Mouse (Mus musculus) lung, postnatal 0 days (tissue): ENCODE measurements around the gene Sertad4. TPM values are rescaled to one million over a fixed set of nuclear protein-coding genes. Genes with fewer than 3 reads are reported as not detected.

ENCODE experiments used
- ATAC-seq: fragments of 200-750 bp; cut with Nextera tagmentation; 2 replicates; pipeline ENCODE4 v1.8.0; 2017; ENCODE audit warnings: moderate library complexity
- DNase-seq: peaks from one replicate; pipeline ENCODE4 v3.0.0-alpha.2; 2016; ENCODE audit warnings: low spot score
- H3K27ac ChIP-seq: fragments of 300-500 bp; sonication (generic); 2 replicates; pipeline ENCODE4 v1.5.1; 2014; ENCODE audit warnings: antibody characterized with exemption, mild to moderate bottlenecking, low read length, mixed read lengths
- H3K27me3 ChIP-seq: fragments of 300-500 bp; sonication (generic); replicated peaks from 2 replicates; pipeline ENCODE4 v1.6.1; 2014; ENCODE audit warnings: low read length, mixed read lengths; ENCODE audit not compliant: insufficient read depth
- H3K36me3 ChIP-seq: fragments of 300-500 bp; sonication (generic); 2 replicates; pipeline ENCODE4 v1.6.1; 2014; ENCODE audit warnings: low read length, mixed read lengths; ENCODE audit not compliant: insufficient read depth
- H3K4me1 ChIP-seq: fragments of 300-500 bp; sonication (generic); 2 replicates; pipeline ENCODE4 v1.6.1; 2014; ENCODE audit warnings: antibody characterized with exemption, low read depth, low read length, mixed read lengths; ENCODE audit not compliant: insufficient read depth
- H3K4me2 ChIP-seq: fragments of 300-500 bp; sonication (generic); replicated peaks from 2 replicates; pipeline ENCODE4 v1.6.1; 2014; ENCODE audit warnings: low read depth, mild to moderate bottlenecking, low read length, moderate library complexity, mixed read lengths
- H3K4me3 ChIP-seq: fragments of 300-500 bp; sonication (generic); 2 replicates; pipeline ENCODE4 v1.5.1; 2014; ENCODE audit warnings: low read depth, low read length
- H3K9ac ChIP-seq: fragments of 300-500 bp; sonication (generic); replicated peaks from 2 replicates; pipeline ENCODE4 v1.6.1; 2014; ENCODE audit warnings: low read depth, mild to moderate bottlenecking
- H3K9me3 ChIP-seq: fragments of 300-500 bp; sonication (generic); 2 replicates; pipeline ENCODE4 v1.6.1; 2016; ENCODE audit warnings: low read length, mixed read lengths
- CTCF ChIP-seq: IDR thresholded peaks from 2 replicates; pipeline ENCODE4 v1.5.1; 2016; ENCODE audit warnings: antibody characterized with exemption, mild to moderate bottlenecking
- EP300 ChIP-seq: IDR thresholded peaks from 2 replicates; pipeline ENCODE4 v1.6.1; 2016; ENCODE audit warnings: antibody characterized with exemption, mild to moderate bottlenecking, control low read depth
- WGBS: fragments of 180-500 bp; shearing (Covaris S2); extraction: QIAGEN DNeasy Blood & Tissue Kit; methylation state at CpG from one replicate; pipeline ENCODE4 v1.1.7; 2014; 5-methylcytosine and 5-hydroxymethylcytosine counted together
- polyA plus RNA-seq: library from polyadenylated mRNA; unstranded; fragments of >200 nt; fragmentation: Nextera tagmentation; extraction: Ambion mirVana; gene quantifications from 2 replicates; pipeline ENCODE4 v1.2.1, GENCODE M21; 2015

Gene Sertad4
- polyA plus RNA-seq, 1 experiment from 2014 or later: 3.2 TPM

- ATAC-seq (no peak), DNase-seq (no peak)
- H3K9ac ChIP-seq: no peak overlapping the region
- H3K4me2 ChIP-seq: no peak overlapping the region
- H3K27me3 ChIP-seq: no peaks in the 10 kb centered on the region
- no peaks in the 10 kb centered on the region for H3K36me3 ChIP-seq
- TF ChIP-seq EP300 (no peak), CTCF (no peak)
- no peak overlapping the region for H3K27ac ChIP-seq
- WGBS: 53% methylated on average over 25 of the region's 26 CpGs
- no peak overlapping the region for H3K4me3 ChIP-seq
- peaks cover 5% of the 10 kb centered on the region; the same call in 1 of the 2 replicates for H3K4me1 ChIP-seq
- H3K9me3 ChIP-seq: no peaks in the 10 kb centered on the region
Measured at GRCm38 (mm10) chr1:192833586-192833985, 22.0 kb downstream of the Sertad4 start.

- ATAC-seq (no peak), DNase-seq (no peak)
- H3K4me1 ChIP-seq: peaks cover 5% of the 10 kb centered on the region; the same call in 1 of the 2 replicates
- no peak overlapping the region for H3K9ac ChIP-seq
- H3K4me3 ChIP-seq: no peak overlapping the region
- no peak overlapping the region for H3K4me2 ChIP-seq
- H3K36me3 ChIP-seq: no peaks in the 10 kb centered on the region
- TF ChIP-seq EP300 (no peak), CTCF (no peak)
- no peaks in the 10 kb centered on the region for H3K27me3 ChIP-seq
- H3K9me3 ChIP-seq: no peaks in the 10 kb centered on the region
- no peak overlapping the region for H3K27ac ChIP-seq
- 54% methylated on average over 4 of the region's 4 CpGs for WGBS
Measured at GRCm38 (mm10) chr1:192833097-192833496, 22.5 kb downstream of the Sertad4 start.

GRCm38 (mm10) chr1:192832338-192832737 is 23.2 kb downstream of the Sertad4 start:
- Histone ChIP-seq H3K4me1 (peaks cover 5% of the 10 kb centered on the region; the same call in 1 of the 2 replicates), H3K36me3 (no peaks in the 10 kb centered on the region), H3K27ac (no peak overlapping the region), H3K27me3 (no peaks in the 10 kb centered on the region), H3K4me2 (no peak overlapping the region), H3K9ac (no peak overlapping the region), H3K9me3 (no peaks in the 10 kb centered on the region), H3K4me3 (no peak overlapping the region)
- no peak for ATAC-seq
- 66% methylated on average over 2 of the region's 2 CpGs for WGBS
- no peak for DNase-seq
- TF ChIP-seq EP300 (no peak), CTCF (no peak)

DNA sequence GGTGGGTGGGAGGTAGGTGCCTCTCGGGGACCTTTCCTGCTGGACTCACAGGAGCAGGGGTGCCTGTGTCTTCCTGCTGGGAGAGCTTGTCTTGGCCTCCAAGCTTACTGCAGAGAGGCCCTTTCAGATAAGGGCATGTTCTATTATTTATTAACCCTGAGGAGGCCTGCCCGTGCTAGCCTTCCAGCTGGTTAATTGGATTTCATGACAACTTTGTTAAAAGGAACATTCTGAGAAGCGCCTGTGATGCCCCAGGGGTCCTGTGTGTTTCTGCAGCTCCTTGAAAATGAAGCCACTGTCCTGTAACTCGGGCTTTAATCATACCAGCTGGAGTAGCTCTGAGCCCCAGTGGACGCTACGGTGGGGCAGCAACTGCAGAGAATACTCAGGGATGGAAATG is 25.1 kb downstream of the Sertad4 start:
- no peak overlapping the region for H3K4me3 ChIP-seq
- no peak overlapping the region for H3K9ac ChIP-seq
- no peak overlapping the region for H3K27ac ChIP-seq
- no peaks in the 10 kb centered on the region for H3K36me3 ChIP-seq
- no peak for TF ChIP-seq EP300
- no peak for TF ChIP-seq CTCF
- ATAC-seq: no peak
- WGBS: 29% methylated on average over 6 of the region's 6 CpGs
- no peak for DNase-seq
- peaks cover 5% of the 10 kb centered on the region; the same call in 1 of the 2 replicates for H3K4me1 ChIP-seq
- H3K27me3 ChIP-seq: no peaks in the 10 kb centered on the region
- H3K4me2 ChIP-seq: no peak overlapping the region
- no peaks in the 10 kb centered on the region for H3K9me3 ChIP-seq

DNA sequence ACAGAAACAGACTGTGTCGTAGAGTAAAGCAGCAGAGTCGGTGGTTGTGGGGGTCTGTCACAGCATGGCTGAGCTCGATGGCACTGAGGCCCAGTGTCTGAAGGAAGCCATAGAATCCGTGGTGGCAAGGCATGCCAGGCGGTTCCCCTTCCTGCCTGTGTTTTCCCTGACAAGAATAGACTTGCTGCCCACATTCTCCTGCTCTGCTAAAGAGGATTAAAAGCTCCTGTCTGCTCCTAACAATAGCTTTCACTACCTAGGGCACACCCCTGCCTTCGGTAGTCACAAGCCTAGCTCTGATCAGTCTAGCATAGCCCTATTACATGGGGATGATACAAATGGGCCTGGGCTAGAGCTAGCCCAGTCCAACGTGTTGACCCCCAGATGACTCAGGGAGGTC is 26.6 kb downstream of the Sertad4 start:
- H3K4me2 ChIP-seq: no peak overlapping the region
- 65% methylated on average over 7 of the region's 7 CpGs for WGBS
- no peaks in the 10 kb centered on the region for H3K9me3 ChIP-seq
- no peak overlapping the region for H3K9ac ChIP-seq
- H3K4me1 ChIP-seq: no peaks in the 10 kb centered on the region; the same call in 1 of the 2 replicates
- DNase-seq (no peak), ATAC-seq (no peak)
- no peak for TF ChIP-seq CTCF
- TF ChIP-seq EP300: no peak
- no peak overlapping the region for H3K27ac ChIP-seq
- H3K4me3 ChIP-seq: no peak overlapping the region
- H3K36me3 ChIP-seq: no peaks in the 10 kb centered on the region
- no peaks in the 10 kb centered on the region for H3K27me3 ChIP-seq

DNA sequence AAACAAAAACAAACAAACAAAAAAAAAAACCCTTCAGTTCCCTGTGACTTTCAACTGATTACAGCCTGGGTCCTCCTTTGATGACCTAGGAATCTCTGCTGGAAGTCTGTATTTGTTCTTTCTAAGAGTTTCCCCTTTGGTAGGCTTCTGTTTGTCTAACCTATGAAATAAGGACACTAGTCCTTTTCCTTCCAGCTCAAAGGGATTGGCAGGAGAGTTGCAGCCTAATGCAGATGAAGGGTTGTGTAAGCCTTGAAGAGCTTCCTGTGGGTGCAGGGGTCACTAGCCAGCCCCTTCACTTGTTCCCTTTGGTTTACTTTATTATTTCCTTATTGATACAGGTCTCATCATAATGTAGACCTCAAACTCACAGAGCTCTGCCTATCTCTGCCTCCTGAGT is 27.6 kb downstream of the Sertad4 start:
- H3K9ac ChIP-seq: no peak overlapping the region
- H3K36me3 ChIP-seq: no peaks in the 10 kb centered on the region
- no peaks in the 10 kb centered on the region for H3K27me3 ChIP-seq
- H3K4me3 ChIP-seq: no peak overlapping the region
- H3K4me2 ChIP-seq: no peak overlapping the region
- DNase-seq (peak; percentile 30), ATAC-seq (no peak)
- no peak overlapping the region for H3K27ac ChIP-seq
- H3K4me1 ChIP-seq: peaks cover 5% of the 10 kb centered on the region; the same call in 1 of the 2 replicates
- TF ChIP-seq EP300: no peak
- TF ChIP-seq CTCF: no peak
- H3K9me3 ChIP-seq: no peaks in the 10 kb centered on the region

- H3K36me3 ChIP-seq: no peaks in the 10 kb centered on the region
- H3K4me1 ChIP-seq: peaks cover 10% of the 10 kb centered on the region; the same call in 1 of the 2 replicates
- no peak overlapping the region for H3K4me2 ChIP-seq
- no peak overlapping the region for H3K27ac ChIP-seq
- DNase-seq: no peak
- no peak overlapping the region for H3K9ac ChIP-seq
- H3K27me3 ChIP-seq: no peaks in the 10 kb centered on the region
- no peak overlapping the region for H3K4me3 ChIP-seq
- TF ChIP-seq CTCF (no peak), EP300 (no peak)
- no peak for ATAC-seq
- 33% methylated on average over 9 of the region's 9 CpGs for WGBS
- no peaks in the 10 kb centered on the region for H3K9me3 ChIP-seq
Measured at GRCm38 (mm10) chr1:192825746-192826145, 29.8 kb downstream of the Sertad4 start.
